ENCODE assay signal across 17 mouse cellular contexts in the genomic region with DNA sequence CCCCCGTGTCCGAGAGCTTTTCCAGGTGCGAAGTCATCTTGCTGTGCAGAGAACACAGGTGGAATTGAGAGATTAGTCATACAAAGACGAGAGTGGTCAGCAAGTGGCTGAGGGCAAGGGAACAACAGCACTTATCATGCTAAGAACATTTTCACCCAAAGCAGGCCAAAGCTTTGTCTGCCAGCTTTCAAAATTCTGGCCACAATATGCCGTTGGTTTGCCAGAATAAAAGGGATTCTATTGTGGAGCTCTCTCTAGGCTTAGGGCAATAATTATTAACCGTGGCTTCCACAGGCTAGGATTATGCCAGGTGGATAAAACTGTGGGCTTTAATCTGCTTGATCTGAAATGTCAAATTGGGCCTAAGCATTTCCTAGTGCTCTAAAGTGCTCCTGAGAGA.
"Had no signal": no experiment of that assay in that cellular context is flagged by ENCODE, and none has a peak within 500 bp of the region (broad histone marks: within the 10 kb centered on the region; RNA-seq: fewer than 3 reads in every experiment).

No protein-coding gene starts in this region.

- H3K9me3 ChIP-seq: lung, embryonic 15.5 days; megakaryocyte, embryonic 14.5 days; midbrain, embryonic 12.5 days had no signal

- H3K9ac ChIP-seq: limb, embryonic 12.5 days; liver, embryonic 13.5 days; liver, postnatal 0 days; lung, embryonic 15.5 days; midbrain, embryonic 12.5 days had no signal

- ATAC-seq: liver, postnatal 0 days; midbrain, embryonic 16.5 days had no signal

- H3K4me2 ChIP-seq: limb, embryonic 12.5 days; liver, embryonic 13.5 days; lung, embryonic 15.5 days; midbrain, embryonic 12.5 days had no signal

- H3K27me3 ChIP-seq: limb, embryonic 12.5 days; liver, embryonic 13.5 days; lung, embryonic 15.5 days; megakaryocyte, embryonic 14.5 days; midbrain, embryonic 12.5 days had no signal

- H3K4me1 ChIP-seq: limb, embryonic 12.5 days; liver, embryonic 13.5 days; lung, embryonic 15.5 days; midbrain, embryonic 12.5 days had no signal

- DNase-seq: kidney, adult 9 months; kidney, postnatal 10 days; kidney, postnatal 4 days; liver; liver, embryonic 13.5 days; liver, postnatal 0 days; lung, postnatal 14 days; thymus, postnatal 4 days had no signal

- H3K27ac ChIP-seq: layer of hippocampus, adult 2 months; left cerebral cortex, adult 2 months; limb, embryonic 12.5 days; liver, embryonic 13.5 days; lung, embryonic 15.5 days; macrophage; midbrain, embryonic 12.5 days; stomach, postnatal 0 days had no signal

- H3K4me3 ChIP-seq: layer of hippocampus, adult 2 months; left cerebral cortex, adult 2 months; limb, embryonic 12.5 days; liver, embryonic 13.5 days; lung, embryonic 15.5 days; megakaryocyte, embryonic 14.5 days; midbrain, embryonic 12.5 days had no signal

- H3K36me3 ChIP-seq: limb, embryonic 12.5 days; liver, embryonic 13.5 days; lung, embryonic 15.5 days; midbrain, embryonic 12.5 days had no signal
